ENCODE assay signal across 17 mouse cellular contexts in the genomic region with DNA sequence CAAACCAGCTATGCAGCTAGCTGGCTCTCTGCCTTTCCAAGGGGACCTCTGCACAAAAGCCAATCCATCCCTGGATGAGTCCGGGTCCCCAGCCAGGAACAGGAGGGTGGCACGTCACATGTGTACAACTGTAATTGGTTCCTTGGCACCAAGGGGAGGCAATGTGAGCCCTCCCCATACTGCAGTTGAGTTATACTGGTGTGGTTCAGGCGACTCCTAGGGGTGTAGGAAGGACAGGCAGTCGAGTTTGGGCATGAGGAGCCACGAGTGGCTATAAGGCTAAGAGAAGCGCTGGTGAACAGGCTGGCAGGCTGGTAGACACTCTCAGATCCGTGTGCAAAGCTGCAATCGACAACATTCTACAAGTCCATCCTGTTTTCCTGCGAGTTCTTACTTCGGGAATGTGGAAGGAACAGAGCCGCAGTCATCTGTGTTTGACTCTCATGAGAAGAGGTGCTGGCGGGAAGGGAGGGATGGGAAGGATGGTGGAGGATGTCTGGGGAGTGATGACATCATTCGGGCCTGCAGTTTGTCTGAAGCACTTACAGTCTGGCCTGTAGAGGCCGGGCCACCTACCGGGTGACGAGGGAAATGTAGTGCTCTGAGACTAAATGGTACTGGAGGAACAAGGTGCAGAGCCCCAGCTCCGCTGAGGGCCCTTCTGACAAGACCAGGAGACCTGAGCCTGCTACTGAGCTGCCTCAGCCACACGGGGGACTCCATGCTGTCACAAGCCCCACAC. TPM values are rescaled to one million over a fixed set of nuclear protein-coding genes. Genes with fewer than 3 reads are reported as not detected.
A peak's percentile ranks its signal among the peaks of the same experiment; 100 is the strongest.
DNase-seq lines count a peak whose midpoint lies in the region; ATAC-seq lines count a peak whose summit lies in the region.
"Had no signal": no experiment of that assay in that cellular context is flagged by ENCODE, and none has a peak within 500 bp of the region (broad histone marks: within the 10 kb centered on the region; RNA-seq: fewer than 3 reads in every experiment).

No protein-coding gene starts in this region.

- peak; percentile 92 for DNase-seq in heart, adult 11 months
- DNase-seq in heart, postnatal 14 days = no peak
- DNase-seq in limb, embryonic 11.5 days (ENCODE audit: low spot score) = no peak
- no peak for DNase-seq in limb, embryonic 10.5 days (ENCODE audit: low spot score)
- peak; percentile 91 for DNase-seq in MN1 (ENCODE audit: low spot score)
- DNase-seq in left cerebral cortex, postnatal 25 days (ENCODE audit: low spot score in 2 of 2) = no peak
- DNase-seq: B cell, adult 2 months; cerebellum, postnatal 36 days; gastrocnemius, postnatal 25 days; kidney, postnatal 14 days; right cerebral cortex, postnatal 25 days; thymus, postnatal 14 days had no signal

- no peak overlapping the region for H3K9ac ChIP-seq in limb, embryonic 11.5 days (ENCODE audit: low read length)
- no peak overlapping the region for H3K9ac ChIP-seq in intestine, embryonic 15.5 days
- H3K9ac ChIP-seq: embryonic facial prominence, embryonic 15.5 days had no signal

- ATAC-seq in limb, embryonic 11.5 days (ENCODE audit: insufficient number of reproducible peaks, low FRiP score, low TSS enrichment, low read depth) = 0 out of 2 replicates have a peak, but pooled peaks have one; percentile 13
- 0 out of 2 replicates have a peak, but pooled peaks have one; percentile 23 for ATAC-seq in intestine, embryonic 15.5 days
- ATAC-seq in megakaryocyte-erythroid progenitor cell, adult 5-6 weeks (replicated peaks; ENCODE audit: low FRiP score, low TSS enrichment, poor library complexity, severe bottlenecking) = no peak
- ATAC-seq: forebrain, embryonic 16.5 days had no signal

- WGBS in limb, embryonic 11.5 days = 79% methylated on average over 18 of the region's 18 CpGs
- WGBS in limb, embryonic 10.5 days = 84% methylated on average over 18 of the region's 18 CpGs
- 70% methylated on average over 18 of the region's 18 CpGs for WGBS in intestine, embryonic 15.5 days

- H3K27ac ChIP-seq in limb, embryonic 11.5 days (replicated peaks; ENCODE audit: low read depth, low read length) = no peak overlapping the region
- H3K27ac ChIP-seq in limb, embryonic 10.5 days = no peak overlapping the region
- no peak overlapping the region for H3K27ac ChIP-seq in intestine, embryonic 15.5 days
- H3K27ac ChIP-seq: embryonic facial prominence, embryonic 15.5 days had no signal

- intact Hi-C loops in heart, postnatal 14 days (cut with DNase I) = no loop called here
- intact Hi-C loops in left cerebral cortex, postnatal 25 days (cut with DNase I) = no loop called here

- H3K4me1 ChIP-seq in limb, embryonic 11.5 days (ENCODE audit: control insufficient read depth, insufficient read depth, low read length) = 0 out of 2 replicates have a peak, but pooled peaks cover 3% of the 10 kb centered on the region
- H3K4me1 ChIP-seq in limb, embryonic 10.5 days = peaks cover 1% of the 10 kb centered on the region; the same call in 1 of the 2 replicates
- peaks cover 10% of the 10 kb centered on the region; the same call in 1 of the 2 replicates for H3K4me1 ChIP-seq in intestine, embryonic 15.5 days (replicated peaks)
- H3K4me1 ChIP-seq: embryonic facial prominence, embryonic 15.5 days had no signal

- H3K36me3 ChIP-seq in limb, embryonic 11.5 days (ENCODE audit: control insufficient read depth, insufficient read depth, low read length) = peaks cover 41% of the 10 kb centered on the region
- peaks cover 87% of the 10 kb centered on the region for H3K36me3 ChIP-seq in limb, embryonic 10.5 days
- H3K36me3 ChIP-seq in intestine, embryonic 15.5 days = peaks cover 30% of the 10 kb centered on the region

- no peak overlapping the region for H3K4me2 ChIP-seq in limb, embryonic 11.5 days (ENCODE audit: low read depth, severe bottlenecking)
- no peak overlapping the region for H3K4me2 ChIP-seq in intestine, embryonic 15.5 days (replicated peaks)
- H3K4me2 ChIP-seq: embryonic facial prominence, embryonic 15.5 days had no signal

- no peak overlapping the region for H3K4me3 ChIP-seq in limb, embryonic 11.5 days (ENCODE audit: low read depth, low read length)
- H3K4me3 ChIP-seq in limb, embryonic 10.5 days = no peak overlapping the region
- no peak overlapping the region for H3K4me3 ChIP-seq in intestine, embryonic 15.5 days (replicated peaks)
- H3K4me3 ChIP-seq: embryonic facial prominence, embryonic 15.5 days; myocyte had no signal

- H3K27me3 ChIP-seq in limb, embryonic 11.5 days (ENCODE audit: control insufficient read depth, insufficient read depth, low read length) = no peaks in the 10 kb centered on the region
- H3K27me3 ChIP-seq in limb, embryonic 10.5 days (ENCODE audit: low read depth, poor library complexity, severe bottlenecking) = no peaks in the 10 kb centered on the region
- no peaks in the 10 kb centered on the region for H3K27me3 ChIP-seq in intestine, embryonic 15.5 days (replicated peaks)
- H3K27me3 ChIP-seq: embryonic facial prominence, embryonic 15.5 days had no signal

- H3K9me3 ChIP-seq in limb, embryonic 11.5 days (ENCODE audit: control insufficient read depth, low read length) = no peaks in the 10 kb centered on the region
- H3K9me3 ChIP-seq in limb, embryonic 10.5 days (replicated peaks) = no peaks in the 10 kb centered on the region
- H3K9me3 ChIP-seq in intestine, embryonic 15.5 days = no peaks in the 10 kb centered on the region
- H3K9me3 ChIP-seq: embryonic facial prominence, embryonic 15.5 days had no signal

RNA-seq across cellular contexts. Expression of gene Dsn1, which starts 9.7 kb away (rescaled TPM):
- total RNA-seq in heart, postnatal 14 days (2021) = 1 to 10 TPM; 3.9 to 4.1 TPM
- 55.5 and 57.0 TPM in 2 replicates for polyA plus RNA-seq in limb, embryonic 11.5 days (2014; fragmentation: Nextera tagmentation; extraction: Ambion mirVana)
- polyA plus RNA-seq in limb, embryonic 10.5 days (2016; fragmentation: Nextera tagmentation; extraction: Ambion mirVana) = 51.3 and 61.5 TPM in 2 replicates
- polyA plus RNA-seq in intestine, embryonic 15.5 days (2015; fragmentation: Nextera tagmentation; extraction: Ambion mirVana) = 28.3 and 29.4 TPM in 2 replicates
- 31.8 and 35.1 TPM in 2 replicates for total RNA-seq in megakaryocyte-erythroid progenitor cell, adult 5-6 weeks (2014; fragmentation: Nextera tagmentation)
- total RNA-seq in megakaryocyte-erythroid progenitor cell, adult 5-6 weeks (2017) = 34.1 and 93.4 TPM in 2 replicates
- total RNA-seq in left cerebral cortex, postnatal 25 days (2021) = 1 to 10 TPM; 4.7 TPM

RNA-seq across cellular contexts. Expression of gene Ndrg3, which starts 24.8 kb away (rescaled TPM):
- total RNA-seq in heart, postnatal 14 days (2021) = 10 to 100 TPM; 23.3 to 24.5 TPM
- 40.3 and 40.7 TPM in 2 replicates for polyA plus RNA-seq in limb, embryonic 11.5 days (2014; fragmentation: Nextera tagmentation; extraction: Ambion mirVana)
- 37.5 and 40.4 TPM in 2 replicates for polyA plus RNA-seq in limb, embryonic 10.5 days (2016; fragmentation: Nextera tagmentation; extraction: Ambion mirVana)
- 41.7 and 42.9 TPM in 2 replicates for polyA plus RNA-seq in intestine, embryonic 15.5 days (2015; fragmentation: Nextera tagmentation; extraction: Ambion mirVana)
- 29.3 and 32.0 TPM in 2 replicates for total RNA-seq in megakaryocyte-erythroid progenitor cell, adult 5-6 weeks (2014; fragmentation: Nextera tagmentation)
- total RNA-seq in megakaryocyte-erythroid progenitor cell, adult 5-6 weeks (2017) = 26.6 and 35.7 TPM in 2 replicates
- 100 to 1,000 TPM; 509 to 517 TPM for total RNA-seq in left cerebral cortex, postnatal 25 days (2021)

Comparison
In these comparisons a context has a peak if more than half of its experiments do, and no peak if none do; other contexts are left out.
1. DNase-seq: peak in heart, adult 11 months (single experiment) and MN1 (single experiment); none in heart, postnatal 14 days (0 of 2), limb, embryonic 11.5 days (single experiment), limb, embryonic 10.5 days (single experiment) and left cerebral cortex, postnatal 25 days (0 of 2).
2. RNA of gene Dsn1, which starts 9.7 kb away (total RNA-seq): 31.8 to 93.4 TPM in megakaryocyte-erythroid progenitor cell, adult 5-6 weeks; 4.7 TPM in left cerebral cortex, postnatal 25 days and 3.9 to 4.1 TPM in heart, postnatal 14 days; every median in the first group is over 4 times any median in the second.
3. RNA of gene Ndrg3, which starts 24.8 kb away (total RNA-seq): 509 to 517 TPM in left cerebral cortex, postnatal 25 days; 26.6 to 35.7 TPM in megakaryocyte-erythroid progenitor cell, adult 5-6 weeks and 23.3 to 24.5 TPM in heart, postnatal 14 days; every median in the first group is over 10 times any median in the second.